Mouse (Mus musculus) hindbrain, embryonic 13.5 days (tissue): Measurements from ENCODE around the gene Ppp2r1b. TPM values are rescaled to one million over a fixed set of nuclear protein-coding genes. Genes with fewer than 3 reads are reported as not detected.

ENCODE experiments used
- ATAC-seq: fragments of 200-750 bp; cut with Nextera tagmentation; 2 replicates; pipeline ENCODE4 v1.8.0; 2017; ENCODE audit warnings: moderate TSS enrichment; ENCODE audit not compliant: low FRiP score
- H3K27ac ChIP-seq: fragments of 300-500 bp; sonication (generic); 2 replicates; pipeline ENCODE4 v1.5.1; 2015; ENCODE audit warnings: inconsistent platforms, mild to moderate bottlenecking, moderate library complexity
- H3K27me3 ChIP-seq: fragments of 300-500 bp; sonication (generic); 2 replicates; pipeline ENCODE4 v1.6.1; 2015; ENCODE audit warnings: mild to moderate bottlenecking, inconsistent platforms
- H3K36me3 ChIP-seq: fragments of 300-500 bp; sonication (generic); 2 replicates; pipeline ENCODE4 v1.6.1; 2015; ENCODE audit warnings: mild to moderate bottlenecking, inconsistent platforms
- H3K4me1 ChIP-seq: fragments of 300-500 bp; sonication (generic); replicated peaks from 2 replicates; pipeline ENCODE4 v1.6.1; 2015; ENCODE audit warnings: inconsistent platforms
- H3K4me2 ChIP-seq: fragments of 300-500 bp; sonication (generic); 2 replicates; pipeline ENCODE4 v1.6.1; 2015; ENCODE audit warnings: inconsistent platforms, mild to moderate bottlenecking, moderate library complexity
- H3K4me3 ChIP-seq: fragments of 300-500 bp; sonication (generic); 2 replicates; pipeline ENCODE4 v1.5.1; 2015; ENCODE audit warnings: mild to moderate bottlenecking, inconsistent platforms
- H3K9ac ChIP-seq: fragments of 300-500 bp; sonication (generic); 2 replicates; pipeline ENCODE4 v1.6.1; 2015; ENCODE audit warnings: mild to moderate bottlenecking, inconsistent platforms
- H3K9me3 ChIP-seq: fragments of 300-500 bp; sonication (generic); 2 replicates; pipeline ENCODE4 v1.6.1; 2016; ENCODE audit warnings: inconsistent platforms
- WGBS: fragments of 180-500 bp; shearing (Covaris S2); methylation state at CpG from one replicate; pipeline ENCODE4 v1.1.7; 2015; 5-methylcytosine and 5-hydroxymethylcytosine counted together
- polyA plus RNA-seq: library from polyadenylated mRNA; unstranded; fragments of >200 nt; fragmentation: Nextera tagmentation; extraction: Ambion mirVana; gene quantifications from 2 replicates; pipeline ENCODE4 v1.2.1, GENCODE M21; 2015

The Ppp2r1b gene
- polyA plus RNA-seq, 1 experiment from 2014 or later, result 53.5 TPM

DNA sequence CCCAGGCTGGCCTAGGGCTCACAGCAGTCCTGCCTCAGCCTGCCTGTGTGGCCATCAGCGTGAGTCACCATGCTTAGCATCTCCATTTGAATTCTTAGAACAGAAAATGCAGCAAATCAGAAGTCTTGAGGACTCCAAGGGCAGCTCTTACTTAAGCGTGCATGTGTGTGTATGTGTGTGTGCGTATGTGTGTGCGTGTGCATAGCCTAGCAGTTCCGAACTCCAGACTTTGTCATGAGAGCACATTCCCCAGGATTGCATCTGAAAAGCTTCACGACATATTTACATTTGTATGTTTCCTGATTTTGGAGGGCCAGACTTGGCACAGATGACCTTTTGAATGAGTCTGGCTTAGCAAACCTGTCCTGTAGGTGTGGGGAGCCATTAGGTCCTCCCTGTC, 2.0 kb downstream of the Ppp2r1b start:
- Histone ChIP-seq H3K36me3 (peaks cover 28% of the 10 kb centered on the region), H3K27me3 (no peaks in the 10 kb centered on the region), H3K4me2 (no peak overlapping the region), H3K4me1 (peaks cover 9% of the 10 kb centered on the region; the same call in 1 of the 2 replicates), H3K27ac (no peak overlapping the region), H3K9me3 (no peaks in the 10 kb centered on the region), H3K9ac (no peak overlapping the region), H3K4me3 (no peak overlapping the region)
- WGBS, result 92% methylated on average over 6 of the region's 6 CpGs
- ATAC-seq, result no peak

DNA sequence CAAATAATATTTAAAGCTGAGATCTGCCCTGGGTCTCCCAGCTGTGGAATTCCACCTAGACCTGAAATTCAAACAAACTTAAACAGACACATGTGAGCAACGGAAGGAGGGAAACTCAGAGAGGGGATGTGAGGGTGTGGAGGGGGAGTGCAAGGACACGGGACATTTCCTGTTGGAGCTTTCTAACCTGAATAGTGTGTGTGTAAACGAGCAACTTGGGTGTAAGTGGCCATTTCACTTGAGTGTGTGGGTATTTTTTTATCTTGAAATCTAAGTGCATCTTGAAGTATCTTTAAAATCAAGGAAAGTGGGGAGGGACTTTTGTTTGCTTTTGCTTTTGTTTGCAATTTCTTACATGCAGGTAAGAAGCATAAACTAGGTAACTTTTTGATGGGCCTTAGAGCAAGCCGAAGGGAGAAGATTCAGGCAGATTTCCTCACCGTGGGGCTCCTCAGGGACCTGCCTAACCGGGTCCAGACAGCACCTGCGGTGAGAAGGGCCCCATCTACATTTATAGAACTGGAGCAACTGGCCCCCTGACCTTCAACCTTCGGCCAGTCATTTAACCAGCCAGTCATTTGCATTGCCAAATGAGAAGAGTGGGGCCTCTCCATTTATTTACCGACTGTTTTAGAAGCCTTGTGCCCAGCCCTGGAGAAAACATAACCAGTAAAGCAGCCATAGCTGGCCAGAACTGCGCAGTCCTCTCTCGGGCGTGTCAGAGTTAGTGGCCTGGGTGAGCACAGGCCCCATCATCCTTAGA, 2.7 kb downstream of the Ppp2r1b start:
- Histone ChIP-seq H3K4me2 (no peak overlapping the region), H3K4me3 (no peak overlapping the region), H3K9me3 (no peaks in the 10 kb centered on the region), H3K27me3 (no peaks in the 10 kb centered on the region), H3K4me1 (peaks cover 12% of the 10 kb centered on the region; the same call in 1 of the 2 replicates), H3K27ac (no peak overlapping the region), H3K36me3 (peaks cover 25% of the 10 kb centered on the region), H3K9ac (no peak overlapping the region)
- 71% methylated on average over 12 of the region's 12 CpGs for WGBS
- no peak for ATAC-seq

DNA sequence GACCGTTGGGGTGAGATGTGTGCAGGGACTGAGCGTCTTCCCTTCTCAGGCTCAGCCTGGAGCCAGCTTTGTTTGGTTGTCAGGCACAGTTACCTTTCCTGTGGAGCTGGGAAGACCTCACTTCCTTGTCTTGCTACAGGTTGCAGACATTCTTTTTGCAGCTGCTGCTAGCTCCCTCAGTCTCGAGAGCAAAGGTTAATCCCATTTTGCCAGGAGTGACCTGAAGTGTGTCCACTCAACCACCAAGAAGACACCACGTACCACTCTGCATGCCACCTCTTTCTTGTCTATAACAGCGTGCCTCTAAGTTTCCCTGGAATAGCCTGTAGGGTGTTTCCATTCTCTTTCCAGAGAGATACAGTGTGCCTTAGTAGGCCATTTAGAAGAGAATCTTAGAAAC, 3.7 kb downstream of the Ppp2r1b start:
- H3K27ac ChIP-seq, result no peak overlapping the region
- no peaks in the 10 kb centered on the region for H3K27me3 ChIP-seq
- H3K9ac ChIP-seq, result no peak overlapping the region
- peaks cover 17% of the 10 kb centered on the region for H3K36me3 ChIP-seq
- peaks cover 19% of the 10 kb centered on the region for H3K4me1 ChIP-seq
- WGBS, result 68% methylated on average over 5 of the region's 5 CpGs
- ATAC-seq, result 0 out of 2 replicates have a peak, but pooled peaks have one; percentile 14
- H3K4me2 ChIP-seq, result no peak overlapping the region
- no peaks in the 10 kb centered on the region for H3K9me3 ChIP-seq
- H3K4me3 ChIP-seq, result no peak overlapping the region

DNA sequence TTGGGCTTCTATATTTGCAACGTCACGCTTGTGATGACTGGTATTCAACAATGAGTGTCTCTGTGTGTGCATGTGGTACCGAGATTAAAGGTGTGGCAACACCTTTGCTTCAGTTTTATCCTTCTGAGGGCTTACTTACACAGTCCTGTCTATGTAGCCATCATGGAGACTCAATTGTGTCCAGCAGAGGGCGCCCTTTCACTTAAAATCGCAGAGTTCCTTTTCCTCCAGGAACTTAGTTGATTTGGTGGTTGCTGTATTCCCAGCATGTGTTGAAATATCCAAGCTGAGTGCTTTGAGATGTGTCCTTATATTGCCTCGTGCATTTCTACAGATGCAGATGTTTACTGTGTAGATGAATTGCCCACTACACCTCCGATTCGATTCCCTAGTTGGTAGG, 4.1 kb downstream of the Ppp2r1b start:
- H3K36me3 ChIP-seq, result peaks cover 13% of the 10 kb centered on the region
- ATAC-seq, result peak; percentile 83
- H3K4me3 ChIP-seq, result no peak overlapping the region
- no peaks in the 10 kb centered on the region for H3K9me3 ChIP-seq
- no peak overlapping the region for H3K4me2 ChIP-seq
- WGBS, result 24% methylated on average over 8 of the region's 8 CpGs
- no peak overlapping the region for H3K9ac ChIP-seq
- H3K27me3 ChIP-seq, result no peaks in the 10 kb centered on the region
- no peak overlapping the region for H3K27ac ChIP-seq
- H3K4me1 ChIP-seq, result peaks cover 20% of the 10 kb centered on the region

DNA sequence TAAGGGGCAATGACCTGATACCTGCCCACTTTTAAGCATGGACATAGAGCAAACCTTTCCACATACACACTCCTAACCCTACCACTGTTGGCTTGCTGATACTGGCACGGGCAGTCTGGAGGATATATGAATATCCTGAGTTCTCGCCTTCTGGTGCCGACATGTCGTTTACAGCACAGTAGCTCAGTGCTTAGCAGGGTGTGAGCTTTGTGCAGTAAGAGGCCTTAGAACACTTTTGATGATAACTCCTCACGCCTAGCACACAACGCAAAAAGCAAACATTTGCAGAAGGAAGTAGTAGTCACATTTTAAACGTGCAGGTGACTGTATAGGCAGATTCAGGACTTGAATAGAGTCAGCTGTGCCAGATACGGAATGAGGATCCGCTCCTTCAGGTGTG, 4.7 kb downstream of the Ppp2r1b start:
- Histone ChIP-seq H3K27ac (no peak overlapping the region), H3K27me3 (no peaks in the 10 kb centered on the region), H3K36me3 (peaks cover 8% of the 10 kb centered on the region), H3K4me3 (no peak overlapping the region), H3K9me3 (no peaks in the 10 kb centered on the region), H3K9ac (no peak overlapping the region), H3K4me2 (no peak overlapping the region), H3K4me1 (peaks cover 24% of the 10 kb centered on the region)
- ATAC-seq, result no peak
- 83% methylated on average over 9 of the region's 9 CpGs for WGBS

DNA sequence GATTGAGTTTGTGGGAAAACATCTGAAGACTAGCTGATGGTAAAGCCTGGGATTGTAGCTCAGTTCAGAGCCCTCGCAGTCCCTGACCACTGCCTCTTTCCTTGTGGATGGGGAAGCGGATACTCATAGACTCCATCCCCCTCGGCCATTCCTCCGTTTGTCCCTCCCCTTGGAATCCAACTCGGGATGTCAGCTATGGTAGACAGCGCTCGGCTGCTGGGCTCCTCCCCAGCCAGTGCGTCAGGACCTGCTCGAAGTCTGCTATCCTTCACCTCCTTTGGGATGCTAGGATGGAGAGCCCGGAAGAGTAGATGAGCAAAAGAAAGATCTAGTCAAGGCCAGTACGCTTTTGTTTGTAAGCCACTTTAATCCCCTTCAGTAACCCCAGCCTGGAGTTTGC, 5.2 kb downstream of the Ppp2r1b start:
- ATAC-seq, result no peak
- H3K36me3 ChIP-seq, result 0 out of 2 replicates have a peak, but pooled peaks cover 5% of the 10 kb centered on the region
- no peak overlapping the region for H3K4me2 ChIP-seq
- no peaks in the 10 kb centered on the region for H3K9me3 ChIP-seq
- no peak overlapping the region; the same call in 1 of the 2 replicates for H3K9ac ChIP-seq
- peaks cover 24% of the 10 kb centered on the region for H3K4me1 ChIP-seq
- no peak overlapping the region for H3K27ac ChIP-seq
- no peaks in the 10 kb centered on the region for H3K27me3 ChIP-seq
- no peak overlapping the region for H3K4me3 ChIP-seq
- 33% methylated on average over 11 of the region's 11 CpGs for WGBS

DNA sequence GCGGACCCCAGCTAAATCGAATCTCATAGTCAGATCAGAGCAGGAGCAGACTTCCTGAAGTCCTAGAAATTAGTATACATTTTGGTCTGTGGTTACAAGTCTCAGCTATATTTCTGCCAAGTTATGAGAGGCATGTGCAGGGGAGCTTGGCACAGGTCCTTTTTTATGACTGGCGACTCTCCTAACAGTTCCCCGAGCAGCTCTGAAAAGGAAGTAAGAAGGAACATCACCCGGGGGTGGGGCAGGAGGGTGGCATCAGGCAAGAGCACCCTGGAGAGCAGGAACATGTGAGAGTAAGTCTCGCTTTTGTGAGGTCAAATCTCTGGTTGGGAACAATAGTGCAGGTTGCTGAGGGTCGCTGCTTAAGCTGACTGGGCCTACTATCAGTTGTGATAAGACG, 5.6 kb downstream of the Ppp2r1b start:
- Histone ChIP-seq H3K9me3 (no peaks in the 10 kb centered on the region), H3K4me3 (no peak overlapping the region), H3K27me3 (no peaks in the 10 kb centered on the region), H3K4me1 (peaks cover 24% of the 10 kb centered on the region), H3K9ac (no peak overlapping the region; the same call in 1 of the 2 replicates), H3K36me3 (0 out of 2 replicates have a peak, but pooled peaks cover 5% of the 10 kb centered on the region), H3K4me2 (no peak overlapping the region), H3K27ac (no peak overlapping the region)
- 65% methylated on average over 8 of the region's 8 CpGs for WGBS
- ATAC-seq, result no peak

DNA sequence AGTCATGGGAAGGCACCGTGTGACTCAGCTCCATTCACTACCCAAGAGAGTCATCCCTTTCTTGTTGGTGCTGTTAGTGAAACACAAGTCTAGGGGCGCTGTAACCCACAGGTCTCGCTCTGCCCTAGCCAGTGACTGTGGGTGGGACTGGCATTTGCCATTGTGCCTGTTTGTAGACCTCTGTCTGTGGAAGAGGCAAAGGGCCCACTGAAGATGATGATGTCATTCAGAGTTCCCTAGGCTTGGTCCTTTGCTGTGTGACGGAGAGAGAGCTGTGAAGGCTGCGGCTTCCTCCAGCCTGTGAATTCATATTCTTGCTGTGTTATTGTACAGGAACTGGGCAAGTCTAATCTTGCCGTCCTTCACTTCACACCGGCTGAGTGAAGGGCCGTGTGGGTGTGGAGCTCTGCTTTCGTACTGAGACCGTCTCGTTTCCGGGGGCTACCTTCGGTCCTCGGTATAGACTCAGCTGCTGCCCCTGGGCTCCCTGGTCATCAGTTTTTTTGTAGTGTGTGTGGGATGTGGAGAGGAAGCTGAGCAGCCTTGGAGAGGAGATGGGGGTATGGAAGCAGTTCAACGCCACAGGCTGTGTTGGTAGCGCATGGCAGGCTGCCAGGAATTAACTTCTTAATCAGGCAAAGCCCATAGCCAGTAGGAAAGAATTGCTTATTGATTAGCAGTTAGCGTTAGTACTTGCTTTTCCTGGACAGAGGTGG, 7.7 kb downstream of the Ppp2r1b start:
- no peak overlapping the region for H3K4me3 ChIP-seq
- H3K9ac ChIP-seq, result no peak overlapping the region
- no peak overlapping the region for H3K4me2 ChIP-seq
- no peaks in the 10 kb centered on the region for H3K9me3 ChIP-seq
- H3K27ac ChIP-seq, result peak overlapping the region; percentile 19; the same call in 1 of the 2 replicates
- no peaks in the 10 kb centered on the region for H3K27me3 ChIP-seq
- 61% methylated on average over 17 of the region's 17 CpGs for WGBS
- no peaks in the 10 kb centered on the region for H3K36me3 ChIP-seq
- peaks cover 35% of the 10 kb centered on the region for H3K4me1 ChIP-seq
- ATAC-seq, result no peak

DNA sequence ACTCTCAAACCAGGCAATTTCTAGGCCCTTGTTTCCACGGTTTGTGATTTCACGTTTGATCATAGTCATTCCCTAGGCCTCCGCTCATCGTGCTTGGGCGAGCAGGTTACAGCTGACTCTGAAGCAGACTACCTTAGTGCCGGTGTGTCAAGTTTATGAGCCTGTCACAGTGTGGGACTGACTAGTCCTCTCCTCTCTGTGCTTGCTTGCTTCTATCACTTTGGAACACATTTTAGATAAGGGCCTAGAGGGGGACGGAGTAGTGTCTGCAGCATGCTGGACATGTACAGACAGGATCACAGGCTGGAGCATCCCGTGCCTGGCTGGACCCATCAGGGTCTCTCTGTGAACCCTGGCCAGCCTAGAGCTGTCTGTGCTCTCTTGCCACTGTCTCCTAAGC, 9.3 kb downstream of the Ppp2r1b start:
- no peak overlapping the region for H3K27ac ChIP-seq
- no peak overlapping the region for H3K4me3 ChIP-seq
- peaks cover 3% of the 10 kb centered on the region for H3K36me3 ChIP-seq
- ATAC-seq, result no peak
- no peak overlapping the region for H3K9ac ChIP-seq
- H3K9me3 ChIP-seq, result no peaks in the 10 kb centered on the region
- H3K4me2 ChIP-seq, result no peak overlapping the region
- H3K4me1 ChIP-seq, result peaks cover 39% of the 10 kb centered on the region
- H3K27me3 ChIP-seq, result no peaks in the 10 kb centered on the region
- WGBS, result 60% methylated on average over 8 of the region's 8 CpGs

DNA sequence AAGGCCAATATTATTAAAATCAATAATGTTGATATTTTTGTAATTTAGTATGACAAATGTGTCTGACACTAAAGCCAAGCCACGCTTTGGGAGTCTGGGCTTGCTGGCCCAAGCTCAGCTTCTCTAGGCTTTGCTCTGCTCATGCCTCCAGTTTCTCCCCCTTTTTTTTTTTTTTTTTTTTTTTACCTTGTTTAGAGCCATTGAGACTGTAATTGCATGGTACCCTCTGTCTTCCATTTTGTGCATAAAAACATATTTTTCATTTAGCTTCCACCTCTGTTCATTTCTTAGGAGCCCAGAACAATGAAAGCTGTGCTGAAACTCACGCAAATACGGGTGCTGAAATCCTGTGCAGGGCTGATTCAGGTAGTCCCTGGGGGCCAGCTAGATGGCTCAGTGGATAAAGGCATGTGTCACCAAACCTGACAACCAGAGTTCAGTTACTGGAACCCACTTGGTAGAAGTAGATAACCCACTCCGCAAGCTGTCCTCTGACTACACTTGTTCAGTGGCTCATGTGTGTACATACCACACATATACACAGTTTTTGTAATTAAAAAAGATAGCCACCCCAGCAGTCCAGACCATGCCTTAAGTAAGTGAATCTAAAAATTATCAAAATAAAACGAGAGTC, 10.1 kb downstream of the Ppp2r1b start:
- no peaks in the 10 kb centered on the region for H3K27me3 ChIP-seq
- ATAC-seq, result no peak
- no peak overlapping the region for H3K27ac ChIP-seq
- no peaks in the 10 kb centered on the region for H3K9me3 ChIP-seq
- 90% methylated on average over 5 of the region's 5 CpGs for WGBS
- H3K4me3 ChIP-seq, result no peak overlapping the region
- peaks cover 12% of the 10 kb centered on the region for H3K36me3 ChIP-seq
- no peak overlapping the region for H3K4me2 ChIP-seq
- peaks cover 35% of the 10 kb centered on the region for H3K4me1 ChIP-seq
- no peak overlapping the region for H3K9ac ChIP-seq

DNA sequence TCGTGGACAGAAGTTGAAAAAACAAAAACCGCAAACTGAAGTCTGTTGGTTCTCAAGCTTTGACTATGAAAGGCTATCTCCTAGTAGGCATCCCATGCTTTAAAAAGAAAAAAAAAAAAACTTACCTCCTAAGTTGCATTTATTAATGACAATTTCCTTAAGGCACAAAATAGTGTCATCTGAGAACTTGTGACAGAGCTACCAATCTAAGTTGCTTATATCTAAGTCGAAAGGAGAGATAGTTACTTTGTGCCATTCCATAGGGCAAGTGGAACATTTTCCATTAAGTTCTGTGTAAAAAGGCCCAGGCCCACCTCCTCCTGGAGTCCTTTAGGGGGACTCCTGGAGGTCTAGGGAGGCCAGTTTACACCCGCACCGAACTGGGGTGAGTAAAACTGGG, 10.7 kb downstream of the Ppp2r1b start:
- WGBS, result 63% methylated on average over 5 of the region's 5 CpGs

DNA sequence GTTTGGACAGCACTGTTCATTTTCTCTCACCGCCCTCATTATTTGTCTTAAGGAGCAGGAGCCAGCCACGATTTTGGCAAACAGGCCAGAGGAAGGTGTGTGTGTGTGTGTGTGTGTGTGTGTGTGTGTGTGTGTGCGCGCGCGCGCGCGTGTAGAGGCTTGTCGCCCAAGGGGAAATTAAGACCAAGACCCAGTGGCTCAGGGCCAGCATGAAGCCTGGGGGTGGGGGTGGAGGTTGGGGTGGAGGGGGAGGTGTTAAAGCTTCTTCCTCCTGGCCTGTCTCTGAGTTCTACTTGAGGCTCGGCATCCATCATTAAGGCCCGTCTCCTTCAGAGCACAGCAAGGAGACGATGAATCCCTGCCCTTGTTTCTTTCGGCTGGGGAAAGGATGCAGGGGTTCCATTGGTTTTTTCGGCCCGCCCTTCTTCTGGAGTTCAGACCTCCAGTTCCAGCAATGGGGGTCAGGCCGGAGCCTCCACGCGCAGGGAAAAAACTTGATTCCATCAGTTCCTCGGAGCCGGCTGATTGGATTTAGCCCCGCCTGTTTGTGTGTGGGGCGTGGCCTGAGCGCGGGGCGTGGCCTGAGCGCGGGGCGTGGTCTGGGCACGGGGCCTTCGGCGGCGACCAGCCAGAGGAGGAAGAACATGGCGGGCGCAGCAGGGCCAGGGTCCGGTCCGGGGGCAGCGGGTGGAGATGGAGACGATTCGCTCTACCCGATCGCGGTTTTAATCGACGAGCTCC, 11.4 kb downstream of the Ppp2r1b start:
- peak overlapping the region; percentile 70 for H3K27ac ChIP-seq
- H3K4me3 ChIP-seq, result peak overlapping the region; percentile 75
- peak overlapping the region; percentile 67 for H3K4me2 ChIP-seq
- H3K36me3 ChIP-seq, result peaks cover 24% of the 10 kb centered on the region
- no peaks in the 10 kb centered on the region for H3K9me3 ChIP-seq
- WGBS, result under 1% methylated on average over 45 of the region's 45 CpGs
- no peaks in the 10 kb centered on the region for H3K27me3 ChIP-seq
- peaks cover 30% of the 10 kb centered on the region for H3K4me1 ChIP-seq
- peak overlapping the region; percentile 80 for H3K9ac ChIP-seq
- peak; percentile 92 for ATAC-seq

More for the DNA sequence above, 10.7 kb downstream of the Ppp2r1b start:
- Histone ChIP-seq H3K27ac (0 out of 2 replicates have a peak overlapping the region, but pooled peaks have one; percentile 70), H3K9ac (peak overlapping the region; percentile 80; the same call in 1 of the 2 replicates), H3K4me2 (peak overlapping the region; percentile 67), H3K27me3 (no peaks in the 10 kb centered on the region), H3K4me1 (peaks cover 30% of the 10 kb centered on the region), H3K36me3 (peaks cover 17% of the 10 kb centered on the region), H3K9me3 (no peaks in the 10 kb centered on the region), H3K4me3 (no peak overlapping the region; the same call in 1 of the 2 replicates)
- ATAC-seq, result no peak
